Mouse (Mus musculus) testis, adult 2 months (tissue): ENCODE measurements around the gene Wwc1. TPM values are rescaled to one million over a fixed set of nuclear protein-coding genes. Genes with fewer than 3 reads are reported as not detected.

ENCODE experiments used
- H3K27ac ChIP-seq: fragments of 200-500 bp; 2 replicates; pipeline ENCODE4 v1.5.1; 2012; ENCODE audit warnings: low read depth, low read length; ENCODE audit not compliant: control insufficient read depth, insufficient read depth
- H3K27me3 ChIP-seq: fragments of 200-500 bp; 2 replicates; pipeline ENCODE4 v1.6.1; 2012; ENCODE audit warnings: mild to moderate bottlenecking, low read length, moderate library complexity; ENCODE audit not compliant: control insufficient read depth, insufficient read depth
- H3K36me3 ChIP-seq: fragments of 200-500 bp; 2 replicates; pipeline ENCODE4 v1.6.1; 2012; ENCODE audit warnings: mild to moderate bottlenecking, low read length; ENCODE audit not compliant: control insufficient read depth, insufficient read depth
- H3K4me1 ChIP-seq: fragments of 200-500 bp; 2 replicates; pipeline ENCODE4 v1.6.1; 2012; ENCODE audit warnings: low read length; ENCODE audit not compliant: control insufficient read depth, insufficient read depth
- H3K4me3 ChIP-seq: fragments of 200-500 bp; 2 replicates; pipeline ENCODE4 v1.5.1; 2012; ENCODE audit warnings: low read depth, mild to moderate bottlenecking, low read length, moderate library complexity, mixed read lengths; ENCODE audit not compliant: control insufficient read depth
- CTCF ChIP-seq: fragments of 200-500 bp; IDR thresholded peaks from 2 replicates; pipeline ENCODE4 v1.5.1; 2012; ENCODE audit warnings: low read depth, mild to moderate bottlenecking, inconsistent platforms, low read length, moderate library complexity; ENCODE audit not compliant: control insufficient read depth, insufficient read depth, insufficient replicate concordance
- POLR2A ChIP-seq: fragments of 200-500 bp; IDR thresholded peaks from 2 replicates; pipeline ENCODE4 v1.6.1; 2012; ENCODE audit warnings: low read depth, mild to moderate bottlenecking, inconsistent platforms, low read length, moderate library complexity; ENCODE audit not compliant: control insufficient read depth
- polyA plus RNA-seq: library from polyadenylated mRNA; depleted of rRNA; stranded (reverse); fragments of >200 nt; gene quantifications from 2 replicates; pipeline ENCODE4 v1.2.3, GENCODE M21; 2012; rRNA removed

Wwc1 gene
- polyA plus RNA-seq, 1 experiment = 2.7 TPM

DNA sequence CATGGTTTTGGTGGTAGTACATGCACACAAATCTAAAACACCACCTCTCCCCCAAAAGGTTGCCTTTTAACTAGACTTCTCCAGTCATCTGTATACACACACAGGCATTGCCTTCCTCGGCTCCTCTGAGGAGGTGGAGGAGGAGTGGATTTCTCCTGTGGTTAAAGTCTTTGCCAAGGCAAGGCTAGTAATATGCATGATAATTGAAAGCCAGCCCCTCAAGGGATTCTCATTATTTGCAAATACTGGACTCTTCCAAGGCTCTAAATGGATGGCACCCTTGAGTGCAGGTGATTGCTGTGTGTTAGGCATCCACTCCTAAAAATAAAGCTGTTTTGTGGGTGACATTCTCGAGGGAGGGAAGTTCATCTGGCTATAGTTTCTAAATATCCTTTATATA, 191.9 kb downstream of the Wwc1 start:
- no peaks in the 10 kb centered on the region for H3K27me3 ChIP-seq
- no peak overlapping the region for H3K4me3 ChIP-seq
- TF ChIP-seq CTCF (no peak), POLR2A (no peak)
- H3K4me1 ChIP-seq = no peaks in the 10 kb centered on the region
- H3K27ac ChIP-seq = no peak overlapping the region
- H3K36me3 ChIP-seq = no peaks in the 10 kb centered on the region

Other genes starting within 250 kb of the Wwc1 start
- gene Pank3, start 211.0 kb downstream of the Wwc1 start, polyA plus RNA-seq = 2.9 and 3.9 TPM in 2 replicates
- 5.5 and 7.3 TPM in 2 replicates for gene Fbll1, start 181.6 kb downstream of the Wwc1 start, polyA plus RNA-seq
- gene Rars, start 146.0 kb downstream of the Wwc1 start, polyA plus RNA-seq = 8.6 and 9.3 TPM in 2 replicates